Comparison of ENCODE assay signal across 20 mouse cellular contexts in the genomic region with DNA sequence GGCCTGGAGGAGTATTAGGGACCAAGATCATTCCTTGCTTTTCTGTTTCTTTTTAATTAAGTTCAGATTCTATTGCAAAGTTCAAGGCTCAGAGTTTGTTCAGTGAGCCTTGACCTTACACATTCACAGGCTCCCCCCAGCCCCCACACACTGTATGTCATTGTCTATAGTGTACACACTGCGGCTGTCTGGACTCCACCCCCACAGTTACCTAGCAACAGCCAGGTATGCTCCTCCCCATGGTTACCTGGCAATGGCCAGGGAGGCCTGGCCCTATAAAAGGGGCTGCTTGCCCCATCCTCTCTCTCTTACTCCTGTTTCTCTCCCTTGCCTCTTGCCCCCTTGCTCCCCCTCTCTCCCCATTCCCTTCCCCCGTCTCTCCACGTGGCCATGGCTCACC.
DNase-seq lines count a peak whose midpoint lies in the region; ATAC-seq and TF ChIP-seq lines count a peak whose summit lies in the region.
"Had no signal": no experiment of that assay in that cellular context is flagged by ENCODE, and none has a peak within 500 bp of the region (broad histone marks: within the 10 kb centered on the region; RNA-seq: fewer than 3 reads in every experiment).

No protein-coding gene starts in this region.

- H3K4me2 ChIP-seq in lung, embryonic 14.5 days = no peak overlapping the region
- H3K4me2 ChIP-seq in midbrain, embryonic 13.5 days (replicated peaks) = no peak overlapping the region
- H3K4me2 ChIP-seq: embryonic facial prominence, embryonic 13.5 days; heart, embryonic 15.5 days had no signal

- H3K9ac ChIP-seq in lung, embryonic 14.5 days = no peak overlapping the region
- no peak overlapping the region for H3K9ac ChIP-seq in midbrain, embryonic 13.5 days (replicated peaks)
- H3K9ac ChIP-seq: embryonic facial prominence, embryonic 13.5 days; heart, embryonic 15.5 days; liver, postnatal 0 days had no signal

- intact Hi-C loops in heart, postnatal 36 days (cut with DNase I) = no loop called here

- H3K27me3 ChIP-seq in lung, embryonic 14.5 days (ENCODE audit: insufficient read depth, low read length) = no peaks in the 10 kb centered on the region
- no peaks in the 10 kb centered on the region for H3K27me3 ChIP-seq in kidney, adult 2 months (replicated peaks; ENCODE audit: control insufficient read depth, insufficient read depth, low read length)
- peaks cover 14% of the 10 kb centered on the region for H3K27me3 ChIP-seq in midbrain, embryonic 13.5 days
- H3K27me3 ChIP-seq: embryonic facial prominence, embryonic 13.5 days; heart, embryonic 15.5 days had no signal

- peak; percentile 19 for DNase-seq in lung, embryonic 14.5 days
- DNase-seq in lung, adult 18-20 months = no peak
- peak; percentile 63 for DNase-seq in kidney, adult 2 months
- peak; percentile 64 for DNase-seq in kidney, postnatal 10 days
- DNase-seq in cerebellum, adult 9-11 months = no peak
- DNase-seq in heart, postnatal 36 days = no peak
- DNase-seq: B cell, adult 2 months; cerebellum, adult 8-10 months; gastrocnemius, postnatal 14 days; heart, adult 2 months; liver, postnatal 0 days; lung, postnatal 36 days; retina, postnatal 1 day; thymus, adult 2 months had no signal

- no peak overlapping the region for H3K4me3 ChIP-seq in lung, embryonic 14.5 days (ENCODE audit: low read depth, low read length)
- no peak overlapping the region for H3K4me3 ChIP-seq in kidney, adult 2 months (ENCODE audit: insufficient read depth, low read depth, low read length)
- no peak overlapping the region for H3K4me3 ChIP-seq in midbrain, embryonic 13.5 days (replicated peaks)
- H3K4me3 ChIP-seq: embryonic facial prominence, embryonic 13.5 days; heart, adult 2 months; heart, embryonic 15.5 days; left cerebral cortex, adult 2 months; limb, embryonic 10.5 days had no signal

- H3K27ac ChIP-seq in lung, embryonic 14.5 days (ENCODE audit: low read depth) = no peak overlapping the region
- no peak overlapping the region for H3K27ac ChIP-seq in kidney, adult 2 months (ENCODE audit: insufficient read depth, low read depth, low read length)
- no peak overlapping the region for H3K27ac ChIP-seq in midbrain, embryonic 13.5 days
- H3K27ac ChIP-seq: embryonic facial prominence, embryonic 13.5 days; heart, adult 2 months; heart, embryonic 15.5 days; left cerebral cortex, adult 2 months; limb, embryonic 10.5 days had no signal

- no peaks in the 10 kb centered on the region for H3K4me1 ChIP-seq in lung, embryonic 14.5 days (ENCODE audit: insufficient read depth)
- H3K4me1 ChIP-seq in kidney, adult 2 months (ENCODE audit: control insufficient read depth, insufficient read depth, low read length) = peaks cover 7% of the 10 kb centered on the region; the same call in 1 of the 2 replicates
- peaks cover 39% of the 10 kb centered on the region for H3K4me1 ChIP-seq in midbrain, embryonic 13.5 days (replicated peaks)

- TF ChIP-seq CTCF in lung, embryonic 14.5 days (IDR thresholded peaks at IDR 0.05; ENCODE audit: low read depth) = no peak
- no peak for TF ChIP-seq CTCF in kidney, adult 2 months (conservative IDR thresholded peaks at IDR 0.05; ENCODE audit: insufficient read depth, insufficient read length, low read depth, low read length)

- 45% methylated on average over 3 of the region's 3 CpGs for WGBS in lung, embryonic 14.5 days
- 29% methylated on average over 3 of the region's 3 CpGs for WGBS in kidney, adult 2 months
- 32% methylated on average over 3 of the region's 3 CpGs for WGBS in midbrain, embryonic 13.5 days

- no peak for TF ChIP-seq POLR2A in kidney, adult 2 months (IDR thresholded peaks at IDR 0.05; ENCODE audit: low read depth, low read length)

- no peaks in the 10 kb centered on the region for H3K36me3 ChIP-seq in lung, embryonic 14.5 days (ENCODE audit: insufficient read depth)
- H3K36me3 ChIP-seq in kidney, adult 2 months (ENCODE audit: control insufficient read depth, insufficient read depth, low read length) = no peaks in the 10 kb centered on the region
- H3K36me3 ChIP-seq in midbrain, embryonic 13.5 days = no peaks in the 10 kb centered on the region
- H3K36me3 ChIP-seq: embryonic facial prominence, embryonic 13.5 days; heart, embryonic 15.5 days; limb, embryonic 10.5 days had no signal

- ATAC-seq in lung, embryonic 14.5 days (ENCODE audit: insufficient read depth) = peak; percentile 77; the same call in 1 of the 2 replicates
- ATAC-seq in midbrain, embryonic 13.5 days = no peak
- ATAC-seq: forebrain, embryonic 14.5 days; liver, postnatal 0 days had no signal

- no peaks in the 10 kb centered on the region for H3K9me3 ChIP-seq in lung, embryonic 14.5 days (ENCODE audit: low read depth, low read length)
- H3K9me3 ChIP-seq in midbrain, embryonic 13.5 days = no peaks in the 10 kb centered on the region
- H3K9me3 ChIP-seq: embryonic facial prominence, embryonic 13.5 days; heart, embryonic 15.5 days; limb, embryonic 10.5 days had no signal

Comparison
In these comparisons a context has a peak if more than half of its experiments do, and no peak if none do; other contexts are left out.
1. DNase-seq: peak in lung, embryonic 14.5 days (single experiment), kidney, adult 2 months (single experiment) and kidney, postnatal 10 days (single experiment); none in lung, adult 18-20 months (0 of 2), cerebellum, adult 9-11 months (single experiment) and heart, postnatal 36 days (0 of 2).